Mouse (Mus musculus) MEL (cell line): ENCODE results near the gene Rundc3a.

Source experiments
- CHD1 ChIP-seq: IDR thresholded peaks from 2 replicates; pipeline ENCODE4 v1.6.1; 2012; ENCODE audit warnings: low read depth, mild to moderate bottlenecking, inconsistent platforms, low read length, improper control_type of control experiment
- CTCF ChIP-seq, 3 experiments: IDR thresholded peaks in 2 of 3; conservative IDR thresholded peaks in 1 of 3; 2 replicates each; pipeline ENCODE4 v1.5.1; 2011 to 2012; ENCODE audit warnings: low read length in 3 of 3, low read depth in 2 of 3, mild to moderate bottlenecking in 2 of 3, improper control_type of control experiment in 1 of 3, inconsistent platforms in 1 of 3, mixed read lengths in 1 of 3, moderate library complexity in 1 of 3; ENCODE audit not compliant: control insufficient read depth in 1 of 3, insufficient read depth in 1 of 3, poor library complexity in 1 of 3, severe bottlenecking in 1 of 3
- GATA1 ChIP-seq: IDR thresholded peaks from 2 replicates; pipeline ENCODE4 v1.6.1; 2011; ENCODE audit warnings: low read depth, low read length, improper control_type of control experiment
- NELFE ChIP-seq: IDR thresholded peaks from 2 replicates; pipeline ENCODE4 v1.6.1; 2011; ENCODE audit warnings: low read depth, low read length, improper control_type of control experiment
- POLR2A ChIP-seq, 2 experiments: IDR thresholded peaks; 2 replicates each; pipeline ENCODE4 v1.6.1; 2011 to 2012; ENCODE audit warnings: low read length in 2 of 2, mild to moderate bottlenecking in 2 of 2, control low read depth in 1 of 2, improper control_type of control experiment in 1 of 2, low read depth in 1 of 2, moderate library complexity in 1 of 2; ENCODE audit not compliant: control insufficient read depth in 1 of 2, insufficient read depth in 1 of 2, poor library complexity in 1 of 2
- POLR2AphosphoS2 ChIP-seq: IDR thresholded peaks from 2 replicates; pipeline ENCODE4 v1.6.1; 2011; ENCODE audit warnings: low read length, improper control_type of control experiment
- SIN3A ChIP-seq: IDR thresholded peaks from 2 replicates; pipeline ENCODE4 v1.6.1; 2012; ENCODE audit warnings: low read length, improper control_type of control experiment, inconsistent platforms
- TAL1 ChIP-seq: IDR thresholded peaks from 2 replicates; pipeline ENCODE4 v1.6.1; 2012; ENCODE audit warnings: mild to moderate bottlenecking, inconsistent platforms, low read length, moderate library complexity, mixed read lengths
- ZC3H11A ChIP-seq: IDR thresholded peaks from 2 replicates; pipeline ENCODE4 v1.6.1; 2012; ENCODE audit warnings: low read depth, mild to moderate bottlenecking, inconsistent platforms, low read length, improper control_type of control experiment

DNA sequence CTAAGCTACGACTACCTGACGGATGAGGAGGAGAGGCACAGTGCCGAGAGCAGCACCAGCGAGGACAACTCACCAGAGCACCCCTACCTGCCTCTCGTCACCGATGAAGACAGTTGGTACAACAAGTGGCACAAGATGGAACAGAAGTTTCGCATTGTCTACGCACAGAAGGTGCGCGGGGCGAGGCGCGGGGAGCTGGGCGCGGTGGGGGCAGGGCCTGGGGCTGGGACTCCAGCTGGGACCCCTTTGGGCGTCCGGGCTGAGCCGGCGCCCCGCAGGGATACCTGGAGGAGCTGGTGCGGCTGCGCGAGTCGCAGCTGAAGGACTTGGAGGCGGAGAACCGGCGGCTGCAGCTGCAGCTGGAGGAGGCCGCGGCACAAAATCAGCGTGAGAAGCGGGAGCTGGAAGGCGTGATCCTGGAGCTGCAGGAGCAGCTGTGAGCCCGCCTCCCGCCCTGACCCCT, 6.4 kb downstream of the Rundc3a start:
- TF ChIP-seq GATA1: no peak
- no peak for TF ChIP-seq TAL1
- TF ChIP-seq CTCF (IDR thresholded peaks at IDR 0.05 in 2 of 3, conservative IDR thresholded peaks at IDR 0.05 in 1 of 3; ENCODE audit: control insufficient read depth in 1 of 3, insufficient read depth in 1 of 3, low read depth in 2 of 3, low read length in 3 of 3, poor library complexity in 1 of 3, severe bottlenecking in 1 of 3): no peak
- no peak for TF ChIP-seq CHD1
- TF ChIP-seq NELFE: no peak
- TF ChIP-seq ZC3H11A: no peak
- TF ChIP-seq POLR2AphosphoS2: no peak
- TF ChIP-seq SIN3A: no peak
- TF ChIP-seq POLR2A (IDR thresholded peaks at IDR 0.05; ENCODE audit: control insufficient read depth in 1 of 2, insufficient read depth in 1 of 2, low read depth in 1 of 2, low read length in 2 of 2, poor library complexity in 1 of 2): no peak
